Mouse (Mus musculus) liver, embryonic 16.5 days (tissue): ENCODE measurements at regions not wholly inside any gene's neighbourhood (a gene's known extent, or its start where the extent isn't known, plus 50 kb on each side); places are given as distances from the start of the nearest gene placed in this dataset.

Experiments used
- ATAC-seq: fragments of 200-750 bp; cut with Nextera tagmentation; 2 replicates; pipeline ENCODE4 v1.8.0; 2017; ENCODE audit warnings: low read depth, mild to moderate bottlenecking, moderate number of reproducible peaks, moderate library complexity
- H3K27ac ChIP-seq: fragments of 300-500 bp; sonication (generic); 2 replicates; pipeline ENCODE4 v1.5.1; 2014; ENCODE audit warnings: mild to moderate bottlenecking, low read length
- H3K27me3 ChIP-seq: fragments of 300-500 bp; sonication (generic); 2 replicates; pipeline ENCODE4 v1.6.1; 2014; ENCODE audit warnings: low read depth, low read length, mixed read lengths; ENCODE audit not compliant: control insufficient read depth, insufficient read depth
- H3K36me3 ChIP-seq: fragments of 300-500 bp; sonication (generic); 2 replicates; pipeline ENCODE4 v1.6.1; 2014; ENCODE audit warnings: mild to moderate bottlenecking; ENCODE audit not compliant: control insufficient read depth, insufficient read depth
- H3K4me1 ChIP-seq: fragments of 300-500 bp; sonication (generic); 2 replicates; pipeline ENCODE4 v1.6.1; 2014; ENCODE audit warnings: low read depth, low read length, mixed read lengths; ENCODE audit not compliant: control insufficient read depth
- H3K4me2 ChIP-seq: fragments of 300-500 bp; sonication (generic); 2 replicates; pipeline ENCODE4 v1.6.1; 2014; ENCODE audit warnings: low read depth, low read length, mixed read lengths
- H3K4me3 ChIP-seq: fragments of 300-500 bp; sonication (generic); 2 replicates; pipeline ENCODE4 v1.5.1; 2014; ENCODE audit warnings: low read depth, mild to moderate bottlenecking, low read length
- H3K9ac ChIP-seq: fragments of 300-500 bp; sonication (generic); 2 replicates; pipeline ENCODE4 v1.6.1; 2014; ENCODE audit warnings: low read depth, low read length
- H3K9me3 ChIP-seq: fragments of 300-500 bp; sonication (generic); replicated peaks from 2 replicates; pipeline ENCODE4 v1.6.1; 2016; ENCODE audit warnings: low read length; ENCODE audit not compliant: control insufficient read depth
- WGBS: fragments of 180-500 bp; shearing (Covaris S2); extraction: QIAGEN DNeasy Blood & Tissue Kit; methylation state at CpG from one replicate; pipeline ENCODE4 v1.1.7; 2014; ENCODE audit not compliant: insufficient replicate concordance; 5-methylcytosine and 5-hydroxymethylcytosine counted together

- H3K27ac ChIP-seq = no peak overlapping the region
- H3K36me3 ChIP-seq = no peaks in the 10 kb centered on the region
- H3K9ac ChIP-seq = no peak overlapping the region
- no peaks in the 10 kb centered on the region for H3K9me3 ChIP-seq
- no peaks in the 10 kb centered on the region for H3K27me3 ChIP-seq
- H3K4me2 ChIP-seq = no peak overlapping the region
- no peak for ATAC-seq
- no peak overlapping the region for H3K4me3 ChIP-seq
- no peaks in the 10 kb centered on the region for H3K4me1 ChIP-seq
- WGBS = 70% methylated on average over 2 of the region's 2 CpGs
Observed at GRCm38 (mm10) chr3:58203806-58204205, 210.7 kb upstream of the Tsc22d2 start.

GRCm38 (mm10) chr3:58205526-58205925, 209.0 kb upstream of the Tsc22d2 start:
- Histone ChIP-seq H3K36me3 (no peaks in the 10 kb centered on the region), H3K27ac (no peak overlapping the region), H3K27me3 (no peaks in the 10 kb centered on the region), H3K9ac (no peak overlapping the region), H3K9me3 (no peaks in the 10 kb centered on the region), H3K4me3 (no peak overlapping the region), H3K4me1 (no peaks in the 10 kb centered on the region), H3K4me2 (no peak overlapping the region)
- 48% methylated on average over 2 of the region's 2 CpGs for WGBS
- no peak for ATAC-seq

- 51% methylated on average over 5 of the region's 5 CpGs for WGBS
- H3K27ac ChIP-seq = no peak overlapping the region
- no peaks in the 10 kb centered on the region for H3K9me3 ChIP-seq
- H3K4me3 ChIP-seq = no peak overlapping the region
- no peak for ATAC-seq
- H3K4me2 ChIP-seq = no peak overlapping the region
- no peaks in the 10 kb centered on the region for H3K4me1 ChIP-seq
- no peaks in the 10 kb centered on the region for H3K27me3 ChIP-seq
- no peaks in the 10 kb centered on the region for H3K36me3 ChIP-seq
- no peak overlapping the region for H3K9ac ChIP-seq
Observed at GRCm38 (mm10) chr3:58206776-58207398, 207.6 kb upstream of the Tsc22d2 start.

- no peak for ATAC-seq
- H3K9ac ChIP-seq = no peak overlapping the region
- no peak overlapping the region for H3K4me2 ChIP-seq
- H3K4me3 ChIP-seq = no peak overlapping the region
- no peaks in the 10 kb centered on the region for H3K9me3 ChIP-seq
- 19% methylated on average over 3 of the region's 3 CpGs for WGBS
- H3K4me1 ChIP-seq = no peaks in the 10 kb centered on the region
- H3K27ac ChIP-seq = no peak overlapping the region
- no peaks in the 10 kb centered on the region for H3K27me3 ChIP-seq
- H3K36me3 ChIP-seq = no peaks in the 10 kb centered on the region
Observed at GRCm38 (mm10) chr3:58211016-58211415, 203.5 kb upstream of the Tsc22d2 start.

- Histone ChIP-seq H3K27me3 (no peaks in the 10 kb centered on the region), H3K9ac (no peak overlapping the region), H3K9me3 (no peaks in the 10 kb centered on the region), H3K4me2 (no peak overlapping the region), H3K36me3 (no peaks in the 10 kb centered on the region), H3K4me3 (no peak overlapping the region), H3K4me1 (no peaks in the 10 kb centered on the region), H3K27ac (no peak overlapping the region)
- WGBS = 44% methylated on average over 2 of the region's 2 CpGs
- no peak for ATAC-seq
Observed at GRCm38 (mm10) chr3:58224696-58225095, 189.8 kb upstream of the Tsc22d2 start.

GRCm38 (mm10) chr3:58226447-58227321, 187.8 kb upstream of the Tsc22d2 start:
- H3K4me1 ChIP-seq = no peaks in the 10 kb centered on the region
- H3K4me3 ChIP-seq = no peak overlapping the region
- ATAC-seq = no peak
- H3K9ac ChIP-seq = no peak overlapping the region
- no peaks in the 10 kb centered on the region for H3K36me3 ChIP-seq
- WGBS = 66% methylated on average over 7 of the region's 7 CpGs
- H3K9me3 ChIP-seq = no peaks in the 10 kb centered on the region
- H3K27me3 ChIP-seq = no peaks in the 10 kb centered on the region
- no peak overlapping the region for H3K27ac ChIP-seq
- no peak overlapping the region for H3K4me2 ChIP-seq

- H3K36me3 ChIP-seq = no peaks in the 10 kb centered on the region
- H3K4me3 ChIP-seq = no peak overlapping the region
- no peak overlapping the region for H3K27ac ChIP-seq
- H3K9me3 ChIP-seq = no peaks in the 10 kb centered on the region
- H3K4me2 ChIP-seq = no peak overlapping the region
- no peak for ATAC-seq
- H3K4me1 ChIP-seq = no peaks in the 10 kb centered on the region
- H3K9ac ChIP-seq = no peak overlapping the region
- WGBS = 72% methylated on average over 5 of the region's 5 CpGs
- no peaks in the 10 kb centered on the region for H3K27me3 ChIP-seq
Observed at GRCm38 (mm10) chr3:58227322-58227627, 187.2 kb upstream of the Tsc22d2 start.

- no peaks in the 10 kb centered on the region for H3K36me3 ChIP-seq
- no peak overlapping the region for H3K27ac ChIP-seq
- WGBS = 27% methylated on average over 3 of the region's 3 CpGs
- no peaks in the 10 kb centered on the region for H3K9me3 ChIP-seq
- ATAC-seq = no peak
- no peak overlapping the region for H3K9ac ChIP-seq
- H3K4me2 ChIP-seq = no peak overlapping the region
- no peaks in the 10 kb centered on the region for H3K4me1 ChIP-seq
- H3K27me3 ChIP-seq = no peaks in the 10 kb centered on the region
- no peak overlapping the region for H3K4me3 ChIP-seq
Observed at GRCm38 (mm10) chr3:58228189-58228588, 186.3 kb upstream of the Tsc22d2 start.

- H3K36me3 ChIP-seq = no peaks in the 10 kb centered on the region
- H3K9me3 ChIP-seq = no peaks in the 10 kb centered on the region
- no peak overlapping the region for H3K4me2 ChIP-seq
- WGBS = 36% methylated on average over 2 of the region's 2 CpGs
- H3K27ac ChIP-seq = no peak overlapping the region
- no peak for ATAC-seq
- H3K4me3 ChIP-seq = no peak overlapping the region
- H3K9ac ChIP-seq = no peak overlapping the region
- no peaks in the 10 kb centered on the region for H3K4me1 ChIP-seq
- no peaks in the 10 kb centered on the region for H3K27me3 ChIP-seq
Observed at GRCm38 (mm10) chr3:58231746-58232145, 182.8 kb upstream of the Tsc22d2 start.
